Mouse (Mus musculus): ENCODE measurements around the gene Lig3.
A peak's percentile ranks its signal among the peaks of the same experiment; 100 is the strongest.

DNA sequence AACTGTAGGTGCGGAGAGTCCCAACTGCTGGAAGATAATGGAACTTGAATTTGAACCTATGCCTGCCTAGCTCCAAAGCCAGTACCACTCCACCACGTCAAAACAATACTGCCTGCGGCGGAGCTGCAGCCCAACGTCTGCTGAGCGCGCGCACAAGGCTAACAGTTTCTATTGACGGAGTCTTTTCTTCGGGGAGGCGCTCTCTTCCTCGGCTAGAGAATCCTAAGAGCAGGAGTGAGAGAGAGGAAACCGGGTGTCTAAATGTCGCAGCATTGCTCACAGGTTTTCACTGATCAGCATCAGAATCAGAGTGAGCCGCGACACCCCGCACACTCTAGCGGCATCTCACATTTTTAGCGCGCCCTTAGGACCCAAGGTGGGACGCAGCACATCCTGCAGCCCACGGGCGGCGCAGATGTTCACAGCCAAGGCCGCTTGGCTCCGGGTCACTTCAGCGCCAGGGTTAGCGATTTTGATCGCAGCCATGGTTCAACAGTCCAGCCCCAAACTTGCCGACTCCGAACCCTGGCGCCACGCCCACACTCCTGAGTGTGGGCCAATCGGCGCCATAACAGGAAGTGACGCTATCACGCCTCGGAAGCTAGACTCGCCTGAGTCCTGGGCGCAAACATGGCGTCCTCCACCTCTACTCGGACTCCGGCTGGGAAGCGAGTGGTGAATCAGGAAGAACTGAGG is 17.0 kb upstream of the Lig3 start, which contains the start of the genes Cct6b and Zfp830:
- TF ChIP-seq GATA1 (IDR thresholded peaks at IDR 0.05; ENCODE audit: borderline replicate concordance, low read length) (no peak), FLI1 (IDR thresholded peaks at IDR 0.05; ENCODE audit: low read length) (0 out of 2 replicates have a peak, but pooled peaks have one; percentile 49)

Data from megakaryocyte, embryonic 14.5 days (primary cell).